29 mouse cellular contexts compared by ENCODE assay signal in the genomic region with DNA sequence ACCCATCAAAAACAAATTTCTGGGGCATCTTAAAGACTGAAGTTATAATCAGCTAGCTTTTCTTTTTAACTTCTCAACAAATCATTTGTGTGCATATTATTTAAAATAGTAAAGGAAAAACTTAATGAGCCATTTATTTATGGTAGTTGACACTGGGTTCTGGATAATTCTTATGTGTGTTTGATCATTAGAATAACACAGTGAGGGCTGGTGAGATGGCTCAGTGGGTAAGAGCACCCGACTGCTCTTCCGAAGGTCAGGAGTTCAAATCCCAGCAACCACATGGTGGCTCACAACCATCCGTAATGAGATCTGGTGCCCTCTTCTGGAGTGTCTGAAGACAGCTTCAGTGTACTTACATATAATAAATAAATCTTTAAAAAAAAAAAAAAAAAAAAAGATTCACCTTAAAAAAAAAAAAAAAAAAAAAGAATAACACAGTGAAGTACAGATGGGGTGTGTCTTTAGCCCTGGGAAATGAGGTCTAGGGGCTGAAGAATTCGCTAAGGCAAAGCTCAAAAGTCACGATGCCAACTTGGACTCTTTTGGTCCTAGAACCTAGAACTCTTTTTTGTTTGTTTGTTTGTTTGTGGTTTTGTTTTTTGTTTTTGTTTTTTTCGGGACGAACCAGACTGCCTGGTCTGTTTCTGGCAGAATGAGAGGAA. TPM values are rescaled to one million over a fixed set of nuclear protein-coding genes. Genes with fewer than 3 reads are reported as not detected.
A peak's percentile ranks its signal among the peaks of the same experiment; 100 is the strongest.
DNase-seq lines count a peak whose midpoint lies in the region; ATAC-seq and TF ChIP-seq lines count a peak whose summit lies in the region.
"Not testable (repeated sequence)": the region's sequence is repeated elsewhere in the genome, so short reads cannot be mapped to it uniquely, and the experiment has no call there.
"Had no signal": no experiment of that assay in that cellular context is flagged by ENCODE, and none has a peak within 500 bp of the region (broad histone marks: within the 10 kb centered on the region; RNA-seq: fewer than 3 reads in every experiment).

No protein-coding gene starts in this region.

- H3K9ac ChIP-seq in ES-Bruce4 (ENCODE audit: low read depth, poor library complexity, severe bottlenecking) (peak overlapping the region; percentile 44), MEL (ENCODE audit: control insufficient read depth, low read depth, low read length, poor library complexity, severe bottlenecking) (peak overlapping the region; percentile 89; the same call in 1 of the 2 replicates)
- H3K9ac ChIP-seq in heart, embryonic 12.5 days; heart, embryonic 15.5 days; kidney, embryonic 16.5 days (replicated peaks; ENCODE audit: low read length); liver, embryonic 12.5 days: not testable (repeated sequence)
- H3K9ac ChIP-seq in liver, embryonic 15.5 days, result 0 out of 2 replicates have a peak overlapping the region, but pooled peaks have one; percentile 13

- H3K27ac ChIP-seq in ES-Bruce4 (ENCODE audit: insufficient read depth, low read length), result 0 out of 2 replicates have a peak overlapping the region, but pooled peaks have one; percentile 61
- not testable (repeated sequence) for H3K27ac ChIP-seq in MEL (ENCODE audit: control insufficient read depth, low read depth, low read length); heart, embryonic 12.5 days (ENCODE audit: poor library complexity, severe bottlenecking); heart, embryonic 15.5 days; kidney, embryonic 16.5 days (ENCODE audit: low read length); liver, embryonic 15.5 days (replicated peaks)
- peak overlapping the region; percentile 92; the same call in 1 of the 2 replicates for H3K27ac ChIP-seq in liver, embryonic 12.5 days

- H3K79me2 ChIP-seq in MEL (ENCODE audit: control insufficient read depth, insufficient read depth, low read length, poor library complexity), result peaks cover 39% of the 10 kb centered on the region

- H3K36me3 ChIP-seq in ES-Bruce4 (ENCODE audit: control insufficient read depth, insufficient read depth, low read length, poor library complexity, severe bottlenecking) (peaks cover 18% of the 10 kb centered on the region), MEL (ENCODE audit: control insufficient read depth in 1 of 2, insufficient read depth in 2 of 2, low read length in 2 of 2) (peaks cover 3 to 20% of the 10 kb centered on the region in 2 experiments)
- H3K36me3 ChIP-seq in heart, embryonic 12.5 days, result peaks cover 16% of the 10 kb centered on the region
- H3K36me3 ChIP-seq in heart, embryonic 15.5 days, result peaks cover 13% of the 10 kb centered on the region
- peaks cover 11% of the 10 kb centered on the region for H3K36me3 ChIP-seq in kidney, embryonic 16.5 days (ENCODE audit: insufficient read depth, low read length)
- H3K36me3 ChIP-seq in liver, embryonic 12.5 days, result peaks cover 35% of the 10 kb centered on the region
- peaks cover 18% of the 10 kb centered on the region for H3K36me3 ChIP-seq in liver, embryonic 15.5 days (replicated peaks)

- not testable (repeated sequence) for TF ChIP-seq RAD21 in MEL (IDR thresholded peaks at IDR 0.05; ENCODE audit: low read depth, low read length)

- H3K27me3 ChIP-seq in ES-Bruce4 (ENCODE audit: control insufficient read depth, insufficient read depth, low read length, poor library complexity, severe bottlenecking); MEL (ENCODE audit: control insufficient read depth in 1 of 2, insufficient read depth in 2 of 2, low read length in 2 of 2); heart, embryonic 12.5 days (replicated peaks); heart, embryonic 15.5 days; kidney, embryonic 16.5 days (ENCODE audit: insufficient read depth, low read length); liver, embryonic 12.5 days (replicated peaks); liver, embryonic 15.5 days: not testable (repeated sequence)

- not testable (repeated sequence) for TF ChIP-seq CTCF in ES-Bruce4 (IDR thresholded peaks at IDR 0.05; ENCODE audit: low read depth, low read length)
- TF ChIP-seq CTCF in MEL (IDR thresholded peaks at IDR 0.05 in 2 of 3, conservative IDR thresholded peaks at IDR 0.05 in 1 of 3; ENCODE audit: control insufficient read depth in 1 of 3, insufficient read depth in 1 of 3, low read depth in 2 of 3, low read length in 3 of 3, poor library complexity in 1 of 3, severe bottlenecking in 1 of 3), result peak in 1 of 3 experiments; percentile 9; a peak in 1 of 6 replicates

- DNase-seq in A20 (ENCODE audit: low read depth, low spot score) (peak; percentile 19), MEL (ENCODE audit: low read depth, low spot score) (peak; percentile 19)

- not testable (repeated sequence) for H3K4me3 ChIP-seq in ES-Bruce4 (ENCODE audit: low read depth, low read length); heart, embryonic 12.5 days; heart, embryonic 15.5 days; kidney, embryonic 16.5 days (ENCODE audit: low read length); liver, embryonic 12.5 days
- peak overlapping the region; percentile 80 to 82; a peak in 2 of 4 replicates for H3K4me3 ChIP-seq in MEL (ENCODE audit: control insufficient read depth in 1 of 2, insufficient read depth in 1 of 2, low read depth in 2 of 2, low read length in 2 of 2)
- H3K4me3 ChIP-seq in liver, embryonic 15.5 days (replicated peaks), result peak overlapping the region; percentile 78; the same call in 1 of the 2 replicates

- not testable (repeated sequence) for TF ChIP-seq POLR2A in ES-Bruce4 (IDR thresholded peaks at IDR 0.05; ENCODE audit: insufficient read depth, low read length); MEL (IDR thresholded peaks at IDR 0.05; ENCODE audit: control insufficient read depth in 1 of 2, insufficient read depth in 1 of 2, low read depth in 1 of 2, low read length in 2 of 2, poor library complexity in 1 of 2)

- H3K4me2 ChIP-seq in heart, embryonic 12.5 days, result 0 out of 2 replicates have a peak overlapping the region, but pooled peaks have one; percentile 52
- H3K4me2 ChIP-seq in heart, embryonic 15.5 days, result peak overlapping the region; percentile 64
- H3K4me2 ChIP-seq in kidney, embryonic 16.5 days (replicated peaks; ENCODE audit: low read depth, low read length), result peak overlapping the region; percentile 66; the same call in 1 of the 2 replicates
- peak overlapping the region; percentile 88 for H3K4me2 ChIP-seq in liver, embryonic 12.5 days
- H3K4me2 ChIP-seq in liver, embryonic 15.5 days, result peak overlapping the region; percentile 78

- H3K9me3 ChIP-seq in ES-Bruce4 (replicated peaks; ENCODE audit: control insufficient read depth, insufficient read depth, low read length, poor library complexity, severe bottlenecking); MEL (replicated peaks; ENCODE audit: insufficient read depth, low read length); heart, embryonic 12.5 days (replicated peaks); heart, embryonic 15.5 days (replicated peaks); kidney, embryonic 16.5 days (ENCODE audit: low read length); liver, embryonic 12.5 days (replicated peaks); liver, embryonic 15.5 days (replicated peaks): not testable (repeated sequence)

- WGBS in heart, embryonic 12.5 days, result 89% methylated on average over 7 of the region's 7 CpGs
- WGBS in heart, embryonic 15.5 days, result 88% methylated on average over 7 of the region's 7 CpGs
- 88% methylated on average over 7 of the region's 7 CpGs for WGBS in kidney, embryonic 16.5 days
- 81% methylated on average over 7 of the region's 7 CpGs for WGBS in liver, embryonic 12.5 days (ENCODE audit: insufficient replicate concordance)
- WGBS in liver, embryonic 15.5 days (ENCODE audit: insufficient replicate concordance), result 88% methylated on average over 7 of the region's 7 CpGs

- not testable (repeated sequence) for ATAC-seq in heart, embryonic 12.5 days (ENCODE audit: insufficient number of reproducible peaks, low FRiP score); heart, embryonic 15.5 days (replicated peaks; ENCODE audit: insufficient number of reproducible peaks, insufficient read depth, low FRiP score, low read depth); kidney, embryonic 16.5 days (ENCODE audit: low FRiP score, low TSS enrichment); liver, embryonic 12.5 days; liver, embryonic 15.5 days (ENCODE audit: insufficient read depth)

- not testable (repeated sequence) for H3K4me1 ChIP-seq in ES-Bruce4 (ENCODE audit: control insufficient read depth, insufficient read depth, low read length); MEL (ENCODE audit: control insufficient read depth in 1 of 2, insufficient read depth in 2 of 2, low read length in 2 of 2)
- peaks cover 10% of the 10 kb centered on the region for H3K4me1 ChIP-seq in heart, embryonic 12.5 days (replicated peaks)
- H3K4me1 ChIP-seq in heart, embryonic 15.5 days (replicated peaks), result peaks cover 13% of the 10 kb centered on the region
- peaks cover 26% of the 10 kb centered on the region for H3K4me1 ChIP-seq in kidney, embryonic 16.5 days (ENCODE audit: insufficient read depth, low read length)
- peaks cover 27% of the 10 kb centered on the region for H3K4me1 ChIP-seq in liver, embryonic 12.5 days
- peaks cover 32% of the 10 kb centered on the region for H3K4me1 ChIP-seq in liver, embryonic 15.5 days (replicated peaks)

- not testable (repeated sequence) for TF ChIP-seq EP300 in ES-Bruce4 (IDR thresholded peaks at IDR 0.05; ENCODE audit: insufficient read depth, low read depth, low read length); MEL (IDR thresholded peaks at IDR 0.05; ENCODE audit: low read depth in 1 of 2, low read length in 2 of 2)

RNA-seq across cellular contexts. Expression of a gene that starts 2.2 kb away (rescaled TPM):
- polyA plus RNA-seq in ES-Bruce4 (2011; ENCODE audit: insufficient read depth, insufficient read length, low read depth, missing spikeins), result 55.0 and 58.7 TPM in 2 replicates
- 110 and 116 TPM in 2 replicates for total RNA-seq in MEL (2012; rRNA removed)
- 100 to 1,000 TPM; 103 to 108 TPM for polyA plus RNA-seq in MEL (2012; ENCODE audit: insufficient read depth in 1 of 2, insufficient read length in 2 of 2, low read depth in 1 of 2, low replicate concordance in 2 of 2, missing spikeins in 1 of 2)
- 71.7 and 74.5 TPM in 2 replicates for polyA plus RNA-seq in heart, embryonic 12.5 days (2016; fragmentation: Nextera tagmentation; extraction: Ambion mirVana)
- polyA plus RNA-seq in heart, embryonic 15.5 days (2015; fragmentation: Nextera tagmentation; extraction: Ambion mirVana), result 66.3 and 81.3 TPM in 2 replicates
- polyA plus RNA-seq in kidney, embryonic 16.5 days (2015; fragmentation: Nextera tagmentation; extraction: Ambion mirVana), result 88.1 and 90.9 TPM in 2 replicates
- polyA plus RNA-seq in liver, embryonic 12.5 days (2016; fragmentation: Nextera tagmentation; extraction: Ambion mirVana), result 107 and 117 TPM in 2 replicates
- 58.9 and 66.2 TPM in 2 replicates for polyA plus RNA-seq in liver, embryonic 15.5 days (2015; fragmentation: Nextera tagmentation; extraction: Ambion mirVana)

RNA-seq across cellular contexts. Expression of a gene that starts 2.5 kb away (rescaled TPM):
- polyA plus RNA-seq in ES-Bruce4 (2011; ENCODE audit: insufficient read depth, insufficient read length, low read depth, missing spikeins) (36.4 and 40.8 TPM in 2 replicates), MEL (2012; ENCODE audit: insufficient read depth in 1 of 2, insufficient read length in 2 of 2, low read depth in 1 of 2, low replicate concordance in 2 of 2, missing spikeins in 1 of 2) (100 to 1,000 TPM in 1 of 2 experiments, 10 to 100 TPM in 1; 82.1 to 244 TPM)
- 52.4 and 54.8 TPM in 2 replicates for total RNA-seq in MEL (2012; rRNA removed)
- polyA plus RNA-seq in heart, embryonic 12.5 days (2016; fragmentation: Nextera tagmentation; extraction: Ambion mirVana), result 37.9 and 40.2 TPM in 2 replicates
- 34.3 and 38.4 TPM in 2 replicates for polyA plus RNA-seq in heart, embryonic 15.5 days (2015; fragmentation: Nextera tagmentation; extraction: Ambion mirVana)
- polyA plus RNA-seq in kidney, embryonic 16.5 days (2015; fragmentation: Nextera tagmentation; extraction: Ambion mirVana), result 35.2 and 36.9 TPM in 2 replicates
- 18.9 and 21.8 TPM in 2 replicates for polyA plus RNA-seq in liver, embryonic 12.5 days (2016; fragmentation: Nextera tagmentation; extraction: Ambion mirVana)
- polyA plus RNA-seq in liver, embryonic 15.5 days (2015; fragmentation: Nextera tagmentation; extraction: Ambion mirVana), result 13.7 and 14.5 TPM in 2 replicates

RNA-seq across cellular contexts. Expression of a gene that starts 54.1 kb away (rescaled TPM):
- polyA plus RNA-seq in ES-Bruce4 (2011; ENCODE audit: insufficient read depth, insufficient read length, low read depth, missing spikeins) (not detected in 2 replicates), MEL (2012; ENCODE audit: insufficient read depth in 1 of 2, insufficient read length in 2 of 2, low read depth in 1 of 2, low replicate concordance in 2 of 2, missing spikeins in 1 of 2) (not detected)
- total RNA-seq in MEL (2012; rRNA removed), result not detected in 2 replicates
- polyA plus RNA-seq in heart, embryonic 12.5 days (2016; fragmentation: Nextera tagmentation; extraction: Ambion mirVana), result not detected in 2 replicates
- not detected in 2 replicates for polyA plus RNA-seq in heart, embryonic 15.5 days (2015; fragmentation: Nextera tagmentation; extraction: Ambion mirVana)
- polyA plus RNA-seq in kidney, embryonic 16.5 days (2015; fragmentation: Nextera tagmentation; extraction: Ambion mirVana), result not detected in 2 replicates
- 0.36 and 0.50 TPM in 2 replicates for polyA plus RNA-seq in liver, embryonic 12.5 days (2016; fragmentation: Nextera tagmentation; extraction: Ambion mirVana)
- 0.30 and 0.31 TPM in 2 replicates for polyA plus RNA-seq in liver, embryonic 15.5 days (2015; fragmentation: Nextera tagmentation; extraction: Ambion mirVana)
- total RNA-seq: adrenal gland, adult 18-20 months; adrenal gland, postnatal 10 days; adrenal gland, postnatal 36 days; forebrain, postnatal 0 days; gastrocnemius, adult 2 months; gastrocnemius, postnatal 14 days; gastrocnemius, postnatal 4 days; heart, postnatal 14 days; heart, postnatal 4 days; hindbrain, postnatal 0 days had no signal
- polyA plus RNA-seq: embryonic facial prominence, embryonic 11.5 days; embryonic facial prominence, embryonic 14.5 days; forebrain, embryonic 11.5 days; forebrain, embryonic 14.5 days; forebrain, postnatal 0 days; frontal cortex, adult 2 months; heart, embryonic 16.5 days; hindbrain, embryonic 11.5 days; hindbrain, embryonic 14.5 days; hindbrain, postnatal 0 days; inflammation-experienced regulatory T-cells, adult 6 months; intestine, postnatal 0 days; Patski had no signal

RNA-seq across cellular contexts. Expression of a gene that starts 58.9 kb away (rescaled TPM):
- polyA plus RNA-seq in ES-Bruce4 (2011; ENCODE audit: insufficient read depth, insufficient read length, low read depth, missing spikeins) (not detected in 2 replicates), MEL (2012; ENCODE audit: insufficient read depth in 1 of 2, insufficient read length in 2 of 2, low read depth in 1 of 2, low replicate concordance in 2 of 2, missing spikeins in 1 of 2) (under 1 TPM in 1 of 2 experiments, not detected in 1; 0.15 TPM)
- 0.04 TPM in 1 of 2 replicates, not detected in the other for total RNA-seq in MEL (2012; rRNA removed)
- polyA plus RNA-seq in heart, embryonic 12.5 days (2016; fragmentation: Nextera tagmentation; extraction: Ambion mirVana), result 0.29 and 0.35 TPM in 2 replicates
- polyA plus RNA-seq in heart, embryonic 15.5 days (2015; fragmentation: Nextera tagmentation; extraction: Ambion mirVana), result 0.24 and 0.38 TPM in 2 replicates
- 0.61 and 0.66 TPM in 2 replicates for polyA plus RNA-seq in kidney, embryonic 16.5 days (2015; fragmentation: Nextera tagmentation; extraction: Ambion mirVana)
- 0.02 TPM in 1 of 2 replicates, not detected in the other for polyA plus RNA-seq in liver, embryonic 12.5 days (2016; fragmentation: Nextera tagmentation; extraction: Ambion mirVana)
- not detected in 2 replicates for polyA plus RNA-seq in liver, embryonic 15.5 days (2015; fragmentation: Nextera tagmentation; extraction: Ambion mirVana)
- polyA plus RNA-seq: inflammation-experienced regulatory T-cells, adult 6 months had no signal
